Mouse (Mus musculus) left cerebral cortex, adult 9 months (tissue): ENCODE measurements around the gene Ppp1cc.
"Not testable (repeated sequence)": the region's sequence is repeated elsewhere in the genome, so short reads cannot be mapped to it uniquely, and the experiment has no call there.

Experiments used
- DNase-seq, 2 experiments: peaks; one replicate each; pipeline ENCODE4 v3.0.0; 2022; ENCODE audit warnings: low spot score in 2 of 2

The Ppp1cc gene

DNA sequence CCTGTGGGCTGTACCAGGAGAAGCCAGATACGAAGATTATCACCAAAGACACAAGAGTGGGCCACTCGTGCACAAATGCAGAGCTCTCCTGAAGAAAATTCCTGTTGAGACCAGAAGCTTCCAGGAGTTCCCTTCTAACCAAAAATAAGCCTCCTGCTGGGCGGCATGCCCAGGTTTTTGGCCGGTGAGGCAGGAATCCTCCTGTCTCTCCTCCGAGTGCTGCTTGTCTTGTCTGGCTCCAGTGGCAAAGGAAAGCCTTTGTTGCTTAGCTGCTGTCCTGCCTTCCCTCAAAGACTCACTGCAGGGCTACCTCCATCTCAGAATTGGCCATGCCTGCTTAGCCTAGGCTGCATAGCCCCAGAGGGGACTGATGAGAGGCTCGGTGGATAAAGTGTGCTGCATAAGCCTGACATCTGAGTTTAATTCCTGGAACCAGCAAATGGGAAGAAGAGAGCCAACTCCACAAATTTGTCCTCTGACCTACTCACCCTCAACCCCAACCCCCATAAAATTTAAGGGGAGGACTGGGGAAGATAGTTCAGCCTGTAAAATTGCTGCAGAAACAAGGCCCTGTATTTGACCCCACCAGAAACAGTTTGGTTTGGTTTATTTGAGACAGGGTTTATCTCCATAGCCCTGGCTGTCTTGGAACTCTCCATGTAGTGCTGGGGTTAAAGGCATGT is 7.3 kb downstream of the Ppp1cc start:
- peak in 1 of 2 experiments; percentile 78 for DNase-seq

DNA sequence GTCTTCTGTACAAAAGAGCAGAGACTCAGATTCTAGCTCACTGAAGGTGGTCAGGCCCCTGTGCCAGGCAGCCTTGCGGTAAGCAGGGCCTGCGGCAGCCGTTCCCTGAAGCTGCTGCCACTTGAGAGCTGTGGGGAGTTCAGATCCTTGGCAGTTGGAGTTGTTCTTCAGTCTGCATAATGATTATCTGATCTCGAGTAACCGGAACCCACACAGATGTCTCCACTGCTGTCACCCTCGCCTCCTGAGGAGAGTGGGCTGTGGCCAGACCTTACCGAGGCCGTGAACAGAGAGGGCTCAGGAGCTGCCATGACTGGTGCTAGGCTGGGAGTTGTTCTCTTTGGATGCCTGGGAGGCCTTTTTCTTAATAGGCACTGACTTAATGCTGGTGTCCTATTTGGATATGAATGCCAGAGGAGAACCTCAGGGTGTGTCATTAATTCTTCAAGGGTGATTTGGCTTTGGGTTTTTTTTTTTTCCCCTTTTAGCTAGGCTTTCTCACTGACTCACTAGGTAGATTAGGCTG is 8.6 kb downstream of the Ppp1cc start:
- DNase-seq = no peak

DNA sequence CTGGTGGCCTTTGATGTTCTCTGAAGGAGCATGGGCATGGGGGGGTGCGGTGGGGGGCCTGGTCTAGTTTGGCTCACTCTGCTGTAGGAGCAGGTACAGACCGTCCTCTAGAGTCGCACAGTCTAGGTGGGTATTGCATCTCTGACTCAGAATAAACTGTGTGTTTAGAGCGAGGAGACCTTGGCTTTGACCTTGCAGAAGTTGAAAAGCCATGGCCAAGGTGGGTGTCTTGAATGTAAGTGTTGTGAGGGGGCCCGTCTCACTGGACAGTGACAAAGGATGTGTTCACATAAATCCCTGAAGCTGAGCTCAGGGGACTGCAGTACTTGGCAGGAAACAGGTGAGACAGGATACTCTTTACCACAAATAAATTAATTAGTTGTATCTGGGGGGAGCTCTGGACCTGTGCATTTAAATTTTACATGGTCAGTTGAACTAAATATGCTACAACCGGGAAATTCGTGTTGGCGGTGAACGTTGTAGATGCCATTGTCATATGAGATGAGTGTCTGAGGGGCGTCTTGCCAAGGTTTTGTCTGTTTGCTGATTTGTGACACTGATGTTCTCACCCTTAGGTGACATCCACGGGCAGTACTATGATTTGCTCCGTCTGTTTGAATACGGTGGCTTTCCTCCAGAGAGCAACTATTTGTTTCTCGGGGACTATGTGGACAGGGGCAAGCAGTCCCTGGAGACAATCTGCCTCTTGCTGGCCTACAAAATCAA is 10.4 kb downstream of the Ppp1cc start:
- no peak for DNase-seq

DNA sequence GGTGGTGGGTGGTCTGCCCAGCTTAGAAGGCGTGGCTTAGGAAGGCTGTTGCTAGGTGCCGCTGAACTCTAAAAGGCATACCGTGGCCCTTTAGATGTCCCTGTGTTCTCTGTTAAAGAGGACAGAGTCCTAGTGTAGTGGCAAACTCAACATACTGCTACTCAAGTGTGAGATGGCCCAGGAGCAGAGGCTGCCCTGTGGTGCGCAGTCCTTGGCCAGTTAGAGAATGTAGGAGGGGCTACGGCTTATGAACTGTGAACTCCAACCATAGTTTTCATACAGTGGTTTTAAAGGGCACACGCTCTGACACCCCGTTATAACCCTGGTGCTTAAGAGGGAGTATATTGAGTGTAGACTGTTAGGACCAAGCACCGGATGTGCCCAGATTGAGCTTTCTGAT is 13.0 kb downstream of the Ppp1cc start:
- no peak for DNase-seq

DNA sequence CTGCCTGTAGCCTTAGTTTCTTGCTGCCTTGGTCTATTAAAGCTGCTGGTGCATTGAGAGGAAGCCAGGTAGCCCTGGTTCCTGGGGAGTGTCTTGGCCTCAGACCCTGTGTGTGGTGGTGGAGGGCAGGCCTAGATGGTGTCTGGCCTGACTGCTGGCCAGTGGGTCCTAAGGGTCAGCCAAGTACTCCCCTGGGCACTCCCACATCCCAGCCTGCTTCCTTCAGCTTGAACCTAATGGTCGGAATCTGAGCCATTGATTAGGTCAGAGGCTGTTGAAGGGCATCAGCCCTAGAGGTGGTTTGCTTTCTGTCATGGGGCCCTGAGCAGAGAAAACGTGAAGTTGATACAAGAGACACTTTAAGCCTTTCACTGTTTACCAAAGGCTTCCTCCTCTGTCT is 17.3 kb downstream of the Ppp1cc start:
- DNase-seq = no peak

DNA sequence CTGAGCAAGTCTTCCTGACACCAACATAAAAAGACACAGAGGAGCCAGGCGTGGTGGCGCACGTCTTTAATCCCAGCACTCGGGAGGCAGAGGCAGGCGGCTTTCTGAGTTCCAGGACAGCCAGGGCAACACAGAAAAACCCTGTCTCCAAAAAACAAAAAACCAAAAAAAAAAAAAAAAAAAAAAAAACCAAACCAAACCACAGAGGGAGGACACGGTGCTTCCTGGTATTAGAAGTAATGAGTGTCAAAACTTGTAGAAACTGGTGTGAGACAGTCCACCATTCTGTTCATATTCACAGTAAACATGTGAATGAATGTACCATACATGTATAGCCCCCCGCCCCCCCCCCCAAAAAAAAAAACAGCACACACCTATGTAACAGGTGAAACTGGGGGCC is 17.9 kb downstream of the Ppp1cc start:
- DNase-seq = no peak

DNA sequence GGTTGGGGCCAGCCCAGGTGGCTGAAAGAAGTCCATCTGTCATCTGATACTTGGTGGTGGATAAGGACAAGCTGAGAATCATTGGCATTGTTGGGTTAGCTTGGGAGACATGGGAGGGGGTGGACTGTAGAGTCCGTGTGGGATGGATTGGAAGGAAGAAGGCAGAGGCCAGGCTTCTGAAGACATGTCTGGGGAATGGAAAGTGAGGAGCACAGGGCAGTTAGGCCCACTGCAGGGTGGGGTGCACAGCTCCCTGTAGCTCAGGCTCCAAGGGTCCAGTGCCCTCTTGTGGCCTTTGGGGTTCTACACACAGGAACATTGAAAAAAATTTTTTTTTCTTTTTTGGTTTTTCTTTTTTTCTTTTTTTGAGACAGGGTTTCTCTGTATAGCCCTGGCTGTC is 18.3 kb downstream of the Ppp1cc start:
- DNase-seq = no peak

DNA sequence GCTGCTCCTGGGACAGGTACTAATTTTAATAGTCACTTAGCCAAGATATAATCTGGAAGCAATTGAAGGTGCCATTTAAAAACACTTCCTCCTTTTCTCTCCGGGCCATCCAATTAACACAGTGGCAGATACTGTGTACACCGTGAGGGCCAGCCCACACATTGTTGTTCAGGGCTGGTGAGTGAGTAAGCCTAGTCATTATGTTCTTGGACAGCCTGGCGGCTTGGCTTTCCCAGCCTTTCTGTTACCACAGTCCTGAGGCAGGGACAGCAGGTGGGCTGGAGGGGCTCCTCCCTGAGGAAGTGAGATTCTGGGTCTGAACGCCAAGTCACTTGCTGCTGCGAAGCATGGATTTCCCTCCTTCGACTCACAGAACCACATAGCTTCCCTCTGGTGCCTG is 21.6 kb downstream of the Ppp1cc start:
- DNase-seq = no peak

DNA sequence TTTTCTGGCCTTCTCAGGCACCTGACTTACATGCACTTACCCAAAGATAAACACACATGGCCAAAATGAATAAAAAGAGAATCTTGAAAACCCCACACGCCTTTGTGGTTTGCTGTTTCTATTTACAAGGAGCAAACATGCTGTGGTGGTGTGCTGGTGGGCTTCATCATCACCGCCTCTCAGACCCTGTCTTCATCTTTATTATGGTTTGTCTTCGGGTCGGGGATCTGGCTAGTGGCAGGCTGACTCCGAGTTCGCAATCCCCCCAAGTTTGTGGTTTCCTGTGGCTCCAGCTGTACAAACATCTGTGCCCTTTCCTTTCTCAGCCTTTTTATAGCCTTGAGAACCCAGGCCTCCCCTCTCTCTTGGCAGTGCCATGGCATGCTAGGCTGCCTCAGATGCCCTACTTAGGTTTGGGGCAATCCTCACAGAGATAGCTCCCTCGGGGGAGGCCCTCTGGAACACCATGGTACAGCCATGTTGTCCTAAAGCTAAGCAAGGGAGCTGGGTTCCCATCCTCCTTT is 26.3 kb downstream of the Ppp1cc start:
- DNase-seq = no peak

DNA sequence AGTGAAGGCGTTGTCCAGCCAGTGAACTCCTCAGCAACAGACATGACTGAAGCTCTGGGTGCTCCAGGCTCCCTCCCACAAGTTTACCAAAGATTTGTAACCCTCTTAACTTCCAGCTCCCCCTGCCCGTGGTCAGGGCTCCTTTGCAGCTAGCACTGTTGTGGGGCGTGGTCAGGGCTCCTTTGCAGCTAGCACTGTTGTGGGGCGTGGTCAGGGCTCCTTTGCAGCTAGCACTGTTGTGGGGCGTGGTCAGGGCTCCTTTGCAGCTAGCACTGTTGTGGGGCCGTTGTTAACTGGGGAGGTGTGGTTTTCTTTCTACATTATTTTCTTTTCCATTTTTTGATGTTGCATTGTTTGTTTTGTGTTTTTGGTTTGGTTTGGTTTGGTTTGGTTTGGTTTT is 26.8 kb downstream of the Ppp1cc start:
- DNase-seq = not testable (repeated sequence)

DNA sequence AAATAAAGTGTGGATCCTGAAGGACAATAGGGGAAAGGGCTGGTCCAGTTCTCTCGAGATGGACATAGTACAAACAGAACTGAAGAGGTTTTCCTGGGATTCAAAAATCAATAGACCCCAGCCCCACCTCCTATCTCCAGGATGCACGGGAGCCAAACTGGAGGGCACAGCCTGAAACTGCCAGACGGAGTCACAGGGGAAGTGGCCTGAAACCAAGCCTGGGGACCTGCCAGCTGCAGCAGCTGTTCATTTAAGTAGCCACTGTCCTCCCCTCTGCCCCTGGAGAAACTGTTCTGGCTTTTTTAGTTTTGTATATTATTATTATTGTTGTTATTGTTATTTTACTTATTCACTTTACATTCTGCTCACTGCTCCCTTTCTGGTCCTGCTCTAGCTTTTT is 31.0 kb downstream of the Ppp1cc start:
- no peak for DNase-seq

DNA sequence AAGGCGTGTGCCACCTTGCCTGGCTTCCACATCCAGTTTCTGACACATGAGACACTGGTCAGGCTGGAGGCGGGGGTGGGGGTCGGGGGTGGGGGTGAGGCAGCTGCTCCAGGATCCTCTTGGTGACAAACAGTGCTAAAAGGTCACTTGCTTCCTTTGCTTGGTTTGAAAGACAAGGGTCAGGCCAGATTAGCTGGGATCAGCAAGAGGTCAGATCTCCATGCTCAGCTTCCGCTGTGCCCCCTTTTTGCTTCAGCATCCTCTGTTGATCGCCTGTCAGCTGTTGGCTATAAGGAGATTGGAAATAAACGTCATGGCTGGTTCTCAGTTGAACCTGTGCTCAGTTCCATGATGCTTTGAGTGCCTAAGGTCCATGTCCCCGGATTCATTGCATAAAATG is 32.4 kb downstream of the Ppp1cc start:
- DNase-seq = no peak

DNA sequence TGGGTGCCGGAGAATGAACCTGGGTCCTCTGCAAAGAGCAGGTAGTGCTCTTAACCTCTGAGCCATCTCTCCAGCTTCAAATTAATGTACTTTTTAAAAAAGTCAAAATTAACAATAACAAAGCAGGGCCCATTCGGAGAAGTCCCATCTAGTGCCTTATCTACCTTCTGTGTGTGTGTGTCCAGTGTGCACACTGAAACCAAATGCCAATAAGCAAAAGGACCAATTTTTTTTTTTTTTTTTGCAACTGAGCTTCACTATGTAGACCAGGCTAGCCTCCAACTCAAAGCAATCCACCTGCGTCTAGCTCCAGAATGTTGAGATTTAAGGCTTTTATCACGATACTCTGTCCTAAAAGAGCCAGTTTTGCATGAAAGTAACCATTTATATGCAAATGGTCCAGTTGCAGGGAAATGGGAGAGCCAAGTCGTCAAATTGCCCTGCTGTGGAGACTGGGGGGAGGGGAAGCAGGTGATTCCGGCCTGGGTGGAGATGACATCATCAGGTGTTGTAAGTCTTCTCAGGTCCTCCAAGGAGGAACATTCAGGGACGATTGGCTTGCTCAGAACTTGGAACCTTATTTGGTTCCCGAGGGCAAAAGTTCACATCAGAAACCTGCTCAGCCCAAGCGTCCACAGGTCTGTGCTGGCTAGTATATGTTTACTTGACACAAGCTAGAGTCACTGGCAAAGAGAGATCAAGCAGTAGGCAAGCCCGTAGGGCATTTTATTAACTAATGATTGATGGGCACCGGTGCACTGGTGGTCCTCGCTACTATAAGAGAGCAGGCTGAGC is 33.4 kb downstream of the Ppp1cc start:
- DNase-seq = no peak

DNA sequence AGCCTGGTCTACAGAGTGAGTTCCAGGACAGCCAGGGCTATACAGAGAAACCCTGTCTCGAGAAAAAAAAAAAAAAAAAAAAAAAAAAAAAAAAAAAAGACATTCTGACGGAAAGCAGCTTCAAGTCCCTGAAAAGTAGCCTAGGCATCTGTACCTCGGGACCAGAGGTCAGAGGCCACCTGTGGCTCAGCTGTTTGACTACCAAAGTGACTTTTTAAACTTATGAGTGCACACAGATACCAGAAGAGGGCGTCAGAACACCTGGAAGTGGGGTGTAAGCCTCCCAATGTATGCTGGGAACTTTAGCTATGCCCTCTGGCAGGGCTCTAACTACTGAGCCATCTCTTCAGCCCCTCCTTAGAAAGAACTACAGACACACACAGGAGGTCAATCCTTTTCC is 34.3 kb downstream of the Ppp1cc start:
- DNase-seq = no peak

DNA sequence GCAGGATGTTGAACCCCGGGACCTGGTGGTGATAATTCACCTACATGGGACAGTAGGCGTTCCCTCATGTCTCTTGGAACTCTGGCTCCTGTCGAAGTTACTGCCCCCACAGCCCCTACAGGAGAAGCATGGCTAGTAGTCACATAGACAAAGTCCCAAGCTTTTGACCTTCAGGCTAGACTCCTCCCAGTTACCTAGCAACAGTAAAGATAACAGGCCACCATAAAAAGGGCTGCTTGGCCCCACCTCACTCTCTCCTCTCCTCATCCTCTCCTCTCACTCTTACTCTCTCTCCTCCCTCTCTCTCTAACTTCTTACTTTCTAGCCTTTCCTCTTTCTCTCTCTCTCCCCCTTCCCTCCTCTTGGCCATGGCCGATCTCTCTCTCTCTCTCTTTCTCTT is 42.8 kb downstream of the Ppp1cc start:
- DNase-seq = no peak

DNA sequence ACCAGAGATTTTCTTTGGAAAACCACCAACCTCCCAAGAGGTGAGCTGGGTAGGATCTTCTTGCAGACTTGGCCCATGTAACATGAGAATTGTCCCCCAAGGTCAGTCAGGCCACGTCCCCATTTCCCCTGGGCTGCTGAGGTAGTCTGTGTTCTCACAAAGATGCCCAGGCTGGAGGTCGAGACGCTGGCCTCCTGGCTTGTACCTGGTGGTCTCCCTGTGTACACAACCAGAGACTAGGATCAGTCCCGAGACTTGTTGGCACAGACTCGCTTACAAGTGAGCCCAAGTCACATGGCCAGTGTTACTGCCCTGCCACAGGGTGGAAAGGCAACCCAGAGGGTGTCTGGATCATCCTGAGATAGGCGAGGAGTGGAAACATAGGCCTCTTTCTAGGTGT is 43.8 kb downstream of the Ppp1cc start:
- no peak for DNase-seq

DNA sequence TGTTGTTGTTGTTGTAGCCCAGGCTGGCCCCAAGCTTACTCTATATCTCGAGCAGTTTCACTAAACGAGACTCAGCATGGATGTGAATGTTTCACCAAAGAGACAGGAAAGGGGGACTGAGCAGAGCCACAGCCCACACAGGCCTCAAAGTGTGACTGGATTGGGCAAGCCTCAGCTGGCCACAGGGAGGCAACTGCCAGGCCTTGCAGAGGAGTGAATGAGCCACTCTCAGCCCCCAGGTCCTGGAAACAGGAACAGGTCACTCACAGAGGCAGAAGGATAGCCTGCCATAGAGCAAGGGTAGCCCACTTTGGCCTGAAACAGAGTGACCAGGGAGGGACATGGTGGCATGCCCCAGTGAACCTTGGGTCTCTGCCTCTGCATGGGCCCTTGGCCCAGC is 46.1 kb downstream of the Ppp1cc start:
- DNase-seq = no peak

DNA sequence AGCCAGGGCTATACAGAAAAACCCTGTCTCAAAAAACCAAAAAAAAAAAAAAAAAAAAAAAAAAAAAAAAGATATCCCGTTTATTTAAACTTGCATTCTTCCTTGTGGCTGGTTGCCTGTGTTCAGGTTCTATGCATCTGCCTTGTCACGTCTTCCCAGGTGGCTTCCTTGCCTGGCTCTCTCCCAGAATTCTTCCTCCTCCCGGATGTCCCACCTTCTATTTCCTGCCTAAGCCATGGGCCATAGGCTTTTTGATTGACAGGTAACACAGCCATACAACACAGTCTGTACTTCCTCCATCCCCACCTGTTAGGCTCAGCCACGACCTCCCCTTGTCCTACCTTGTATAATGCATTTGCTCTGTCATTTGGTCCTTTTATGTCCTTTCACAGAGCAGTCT is 48.4 kb downstream of the Ppp1cc start, which contains the start of gene Hvcn1:
Hvcn1 (plus strand) TSS at position 330 of the 400 bp plus-strand sequence.
- DNase-seq = no peak

DNA sequence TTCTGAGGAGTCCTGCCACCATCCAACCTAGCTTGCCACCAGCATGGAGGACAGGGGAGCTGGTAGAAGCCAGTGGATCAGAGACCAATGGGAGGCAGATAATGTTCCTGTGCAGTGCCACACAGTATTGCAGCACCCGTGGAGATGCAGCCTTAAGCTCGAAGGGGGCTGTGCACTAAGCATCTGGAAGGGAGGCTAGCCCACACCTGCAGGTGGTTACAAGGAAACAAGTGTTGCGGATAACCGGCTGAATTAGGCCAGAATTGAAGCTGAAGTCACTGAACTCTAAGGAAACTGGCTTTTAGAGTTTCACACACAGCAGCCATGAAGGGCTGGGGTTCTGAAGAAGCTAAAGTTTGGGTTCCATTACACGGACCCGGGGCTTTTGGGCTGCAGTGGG is 50.8 kb downstream of the Ppp1cc start:
- DNase-seq = no peak

DNA sequence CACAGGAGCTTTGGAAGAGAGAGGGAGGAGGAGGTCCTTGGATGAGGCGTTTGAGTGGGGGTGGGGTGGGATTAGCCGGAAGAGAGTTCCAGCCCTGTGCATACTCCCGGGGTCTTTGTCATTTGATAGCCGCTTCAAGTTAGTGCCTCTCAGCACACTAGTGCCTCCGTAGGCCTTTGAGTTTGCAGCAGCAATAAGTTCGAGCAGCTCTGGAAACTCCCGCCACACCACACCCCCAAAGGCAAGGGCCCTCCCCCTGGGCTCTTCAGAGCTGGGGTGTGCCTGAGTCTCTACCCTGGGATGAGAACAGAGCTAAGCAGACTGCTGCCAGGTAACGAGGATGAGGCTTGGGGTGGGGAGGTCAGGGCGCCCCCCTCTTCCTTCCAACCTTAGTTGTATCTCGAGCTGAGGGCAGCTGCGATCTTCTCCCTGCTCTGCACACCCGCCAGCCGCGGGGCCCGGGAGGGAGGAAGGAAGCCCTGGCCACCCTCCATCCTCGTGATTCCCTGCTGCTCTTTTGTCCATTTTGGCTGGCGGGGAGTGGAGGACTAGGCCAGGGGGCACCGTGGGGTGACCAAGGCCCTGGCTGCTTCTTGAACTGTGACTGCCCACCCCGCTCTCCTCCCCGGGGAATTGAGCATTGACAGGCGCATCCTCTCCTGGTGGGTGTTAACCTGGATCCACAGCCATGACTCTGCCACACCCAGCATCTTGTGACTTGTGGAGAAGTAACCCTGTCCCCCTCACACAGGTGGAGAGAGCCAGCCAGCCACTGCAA is 51.7 kb downstream of the Ppp1cc start:
- DNase-seq = no peak

DNA sequence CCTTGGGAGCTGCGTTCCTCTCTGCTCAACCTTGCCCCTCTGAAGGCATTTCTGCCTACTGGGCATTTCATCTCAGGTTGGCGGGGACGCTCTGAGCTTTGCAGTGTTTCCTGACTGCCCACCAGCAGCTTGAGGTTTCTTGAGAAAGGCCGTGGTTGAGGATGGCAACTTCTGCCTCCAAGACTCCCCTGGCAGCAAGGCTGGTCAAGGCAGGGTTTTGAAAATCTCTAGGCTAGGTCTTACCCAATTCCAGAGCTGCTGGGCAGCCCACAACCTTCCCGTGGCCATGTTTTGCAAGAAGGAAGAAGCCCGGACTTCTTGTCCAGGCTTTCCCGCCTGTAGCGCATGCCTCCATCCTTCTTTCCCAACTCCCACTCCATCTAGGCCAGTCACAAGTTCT is 52.8 kb downstream of the Ppp1cc start:
- no peak for DNase-seq

DNA sequence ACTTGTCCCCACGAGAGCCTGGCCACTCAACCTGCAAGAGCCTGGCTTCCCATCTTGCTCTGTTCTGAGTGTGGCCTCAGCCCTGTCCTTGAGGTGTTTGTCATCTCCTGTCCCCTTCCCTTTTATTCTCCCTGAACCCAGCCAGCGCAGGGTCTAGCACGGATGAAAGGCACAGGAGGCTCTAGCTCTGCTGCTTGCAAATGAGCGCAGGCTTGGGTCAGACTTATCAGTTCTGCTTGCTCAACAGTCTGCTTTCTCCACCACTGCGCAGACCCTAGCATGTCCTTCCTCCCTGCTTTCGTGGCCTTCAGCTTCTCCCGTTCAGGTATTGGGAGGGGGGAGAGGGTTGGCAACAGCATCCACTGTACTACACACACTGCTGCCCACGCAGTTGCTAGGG is 54.0 kb downstream of the Ppp1cc start:
- no peak for DNase-seq
